Mouse (Mus musculus) intestine, postnatal 0 days (tissue): ENCODE results near the gene Jmjd1c. TPM values are rescaled to one million over a fixed set of nuclear protein-coding genes. Genes with fewer than 3 reads are reported as not detected.

ENCODE experiments used
- ATAC-seq: fragments of 200-750 bp; cut with Nextera tagmentation; 2 replicates; pipeline ENCODE4 v1.8.0; 2017; ENCODE audit warnings: mild to moderate bottlenecking, moderate TSS enrichment, moderate library complexity
- H3K27ac ChIP-seq: fragments of 300-500 bp; sonication (generic); 2 replicates; pipeline ENCODE4 v1.5.1; 2014; ENCODE audit warnings: mild to moderate bottlenecking, low read depth, low read length, moderate library complexity
- H3K27me3 ChIP-seq: fragments of 300-500 bp; sonication (generic); replicated peaks from 2 replicates; pipeline ENCODE4 v1.6.1; 2014; ENCODE audit warnings: low read length, mixed read lengths; ENCODE audit not compliant: control insufficient read depth, insufficient read depth
- H3K36me3 ChIP-seq: fragments of 300-500 bp; sonication (generic); 2 replicates; pipeline ENCODE4 v1.6.1; 2014; ENCODE audit warnings: mild to moderate bottlenecking, moderate library complexity; ENCODE audit not compliant: control insufficient read depth, insufficient read depth
- H3K4me1 ChIP-seq: fragments of 300-500 bp; sonication (generic); replicated peaks from 2 replicates; pipeline ENCODE4 v1.6.1; 2014; ENCODE audit warnings: antibody characterized with exemption, low read length, mixed read lengths; ENCODE audit not compliant: control insufficient read depth, insufficient read depth
- H3K4me2 ChIP-seq: fragments of 300-500 bp; sonication (generic); replicated peaks from 2 replicates; pipeline ENCODE4 v1.6.1; 2014; ENCODE audit warnings: low read depth, mild to moderate bottlenecking, moderate library complexity
- H3K4me3 ChIP-seq: fragments of 300-500 bp; sonication (generic); 2 replicates; pipeline ENCODE4 v1.5.1; 2014; ENCODE audit warnings: low read depth, low read length
- H3K9ac ChIP-seq: fragments of 300-500 bp; sonication (generic); 2 replicates; pipeline ENCODE4 v1.6.1; 2014; ENCODE audit warnings: mild to moderate bottlenecking, low read depth, low read length
- H3K9me3 ChIP-seq: fragments of 300-500 bp; sonication (generic); 2 replicates; pipeline ENCODE4 v1.6.1; 2016; ENCODE audit warnings: mixed run types; ENCODE audit not compliant: control insufficient read depth
- CTCF ChIP-seq: sonication (generic); IDR thresholded peaks from 2 replicates; pipeline ENCODE4 v1.5.1; 2016; ENCODE audit warnings: low read depth, mild to moderate bottlenecking, control low read depth, antibody characterized with exemption, moderate library complexity
- WGBS: fragments of 180-500 bp; shearing (Covaris S2); extraction: QIAGEN DNeasy Blood & Tissue Kit; methylation state at CpG from one replicate; pipeline ENCODE4 v1.1.7; 2014; 5-methylcytosine and 5-hydroxymethylcytosine counted together
- polyA plus RNA-seq: library from polyadenylated mRNA; unstranded; fragments of >200 nt; fragmentation: Nextera tagmentation; extraction: Ambion mirVana; gene quantifications from 2 replicates; pipeline ENCODE4 v1.2.1, GENCODE M21; 2015

Gene Jmjd1c
- polyA plus RNA-seq, 1 experiment from 2014 or later, result 33.4 TPM

- no peak for TF ChIP-seq CTCF
- H3K4me2 ChIP-seq, result no peak overlapping the region
- WGBS, result 83% methylated on average over 10 of the region's 10 CpGs
Measured at GRCm38 (mm10) chr10:67069013-67069412, 26.9 kb upstream of the Jmjd1c start.

GRCm38 (mm10) chr10:67071389-67071788 lies 24.5 kb upstream of the Jmjd1c start:
- no peak for TF ChIP-seq CTCF
- WGBS, result 58% methylated on average over 4 of the region's 4 CpGs

More at GRCm38 (mm10) chr10:67069013-67069412, 26.9 kb upstream of the Jmjd1c start:
- Histone ChIP-seq H3K4me3 (no peak overlapping the region), H3K4me1 (no peaks in the 10 kb centered on the region), H3K27ac (no peak overlapping the region), H3K9me3 (no peaks in the 10 kb centered on the region), H3K9ac (no peak overlapping the region), H3K27me3 (no peaks in the 10 kb centered on the region), H3K36me3 (no peaks in the 10 kb centered on the region; the same call in 1 of the 2 replicates)
- no peak for ATAC-seq

GRCm38 (mm10) chr10:67071884-67072283 lies 24.0 kb upstream of the Jmjd1c start:
- no peaks in the 10 kb centered on the region for H3K27me3 ChIP-seq
- WGBS, result 74% methylated on average over 5 of the region's 5 CpGs
- no peak for TF ChIP-seq CTCF
- no peak overlapping the region for H3K27ac ChIP-seq
- H3K36me3 ChIP-seq, result no peaks in the 10 kb centered on the region; the same call in 1 of the 2 replicates
- no peak overlapping the region for H3K4me3 ChIP-seq
- no peak overlapping the region for H3K9ac ChIP-seq
- ATAC-seq, result no peak
- no peaks in the 10 kb centered on the region for H3K9me3 ChIP-seq
- no peak overlapping the region for H3K4me2 ChIP-seq
- no peaks in the 10 kb centered on the region for H3K4me1 ChIP-seq

More at GRCm38 (mm10) chr10:67071389-67071788, 24.5 kb upstream of the Jmjd1c start:
- H3K4me3 ChIP-seq, result no peak overlapping the region
- H3K4me2 ChIP-seq, result no peak overlapping the region
- H3K9ac ChIP-seq, result no peak overlapping the region
- ATAC-seq, result no peak
- no peaks in the 10 kb centered on the region for H3K9me3 ChIP-seq
- no peaks in the 10 kb centered on the region; the same call in 1 of the 2 replicates for H3K36me3 ChIP-seq
- H3K27me3 ChIP-seq, result no peaks in the 10 kb centered on the region
- H3K27ac ChIP-seq, result no peak overlapping the region
- H3K4me1 ChIP-seq, result no peaks in the 10 kb centered on the region

GRCm38 (mm10) chr10:67072600-67072999 lies 23.3 kb upstream of the Jmjd1c start:
- no peak overlapping the region for H3K4me2 ChIP-seq
- H3K27ac ChIP-seq, result no peak overlapping the region
- ATAC-seq, result no peak
- no peaks in the 10 kb centered on the region for H3K9me3 ChIP-seq
- TF ChIP-seq CTCF, result no peak
- no peaks in the 10 kb centered on the region; the same call in 1 of the 2 replicates for H3K36me3 ChIP-seq
- 87% methylated on average over 4 of the region's 4 CpGs for WGBS
- H3K27me3 ChIP-seq, result no peaks in the 10 kb centered on the region
- H3K4me3 ChIP-seq, result no peak overlapping the region
- H3K9ac ChIP-seq, result no peak overlapping the region
- H3K4me1 ChIP-seq, result no peaks in the 10 kb centered on the region

GRCm38 (mm10) chr10:67073577-67073976 lies 22.3 kb upstream of the Jmjd1c start:
- no peak overlapping the region for H3K27ac ChIP-seq
- no peak for ATAC-seq
- no peaks in the 10 kb centered on the region for H3K4me1 ChIP-seq
- H3K36me3 ChIP-seq, result no peaks in the 10 kb centered on the region; the same call in 1 of the 2 replicates
- 94% methylated on average over 8 of the region's 8 CpGs for WGBS
- TF ChIP-seq CTCF, result no peak
- no peaks in the 10 kb centered on the region for H3K27me3 ChIP-seq
- no peak overlapping the region for H3K4me3 ChIP-seq
- H3K9ac ChIP-seq, result no peak overlapping the region
- no peaks in the 10 kb centered on the region for H3K9me3 ChIP-seq
- H3K4me2 ChIP-seq, result no peak overlapping the region

- ATAC-seq, result no peak
- no peak overlapping the region for H3K4me2 ChIP-seq
- 76% methylated on average over 21 of the region's 21 CpGs for WGBS
Measured at GRCm38 (mm10) chr10:67075931-67076878, 19.7 kb upstream of the Jmjd1c start.

More at GRCm38 (mm10) chr10:67075931-67076878, 19.7 kb upstream of the Jmjd1c start:
- Histone ChIP-seq H3K27me3 (no peaks in the 10 kb centered on the region), H3K9me3 (no peaks in the 10 kb centered on the region), H3K36me3 (no peaks in the 10 kb centered on the region), H3K9ac (no peak overlapping the region), H3K27ac (no peak overlapping the region), H3K4me1 (no peaks in the 10 kb centered on the region), H3K4me3 (no peak overlapping the region)
- TF ChIP-seq CTCF, result no peak
